Mouse (Mus musculus): ENCODE results near the gene Syt8. TPM values are rescaled to one million over a fixed set of nuclear protein-coding genes. Genes with fewer than 3 reads are reported as not detected.

The Syt8 gene
- polyA plus RNA-seq, 1 experiment from 2014 or later: not detected

DNA sequence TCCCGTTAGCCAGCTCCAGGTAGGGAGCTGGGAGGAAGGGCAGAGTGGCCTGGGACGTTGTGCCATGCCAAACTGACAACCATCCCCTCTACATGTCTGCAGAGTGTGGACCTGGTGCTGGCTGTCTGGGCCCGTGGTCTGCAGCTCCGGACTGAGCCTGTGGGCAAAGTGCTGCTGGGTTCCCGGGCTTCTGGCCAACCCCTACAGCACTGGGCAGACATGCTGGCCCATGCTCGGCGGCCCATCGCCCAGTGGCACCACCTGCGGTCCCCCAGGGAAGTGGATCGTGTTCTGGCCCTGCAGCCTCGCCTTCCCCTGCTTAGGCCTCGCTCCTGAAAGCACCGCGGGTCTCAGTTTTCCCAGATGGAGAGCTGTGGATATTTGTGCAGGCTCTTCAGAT, 5.3 kb downstream of the Syt8 start:
- Histone ChIP-seq H3K36me3 (ENCODE audit: control insufficient read depth, insufficient read depth, low read length) (no peaks in the 10 kb centered on the region), H3K27me3 (ENCODE audit: control insufficient read depth, insufficient read depth, low read length) (no peaks in the 10 kb centered on the region), H3K9ac (replicated peaks; ENCODE audit: low read depth, low read length) (no peak overlapping the region), H3K4me2 (ENCODE audit: low read depth, low read length) (no peak overlapping the region), H3K4me1 (ENCODE audit: control insufficient read depth, insufficient read depth, low read length) (no peaks in the 10 kb centered on the region), H3K9me3 (ENCODE audit: control insufficient read depth, low read length) (no peaks in the 10 kb centered on the region), H3K27ac (ENCODE audit: low read depth, low read length) (no peak overlapping the region), H3K4me3 (ENCODE audit: low read depth, low read length) (no peak overlapping the region)
- 89% methylated on average over 14 of the region's 14 CpGs for WGBS
- no peak for ATAC-seq (ENCODE audit: low read depth)

DNA sequence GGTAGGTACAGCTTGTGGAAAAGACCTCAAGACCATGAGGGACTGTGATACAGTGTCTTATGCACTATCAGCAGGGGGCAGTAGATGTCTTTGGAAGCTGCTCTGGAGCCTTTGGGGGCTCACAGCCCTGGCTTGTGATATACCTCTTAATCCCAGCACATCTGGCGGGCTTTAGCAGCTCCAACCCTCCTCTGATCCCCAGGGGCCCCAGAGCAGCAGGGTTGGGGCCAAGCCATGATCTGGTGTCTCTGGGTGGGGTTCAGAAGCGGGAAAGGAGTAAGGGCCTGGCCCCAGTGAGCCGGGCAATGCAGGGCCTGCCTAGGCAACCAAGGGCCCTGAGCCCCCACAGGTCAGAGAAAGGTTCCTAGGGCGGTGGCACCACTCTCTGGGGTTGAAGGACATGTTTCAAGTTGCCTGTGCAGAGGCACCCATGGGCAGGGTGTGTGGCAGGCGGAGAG, 6.0 kb downstream of the Syt8 start:
- no peaks in the 10 kb centered on the region for H3K27me3 ChIP-seq (ENCODE audit: control insufficient read depth, insufficient read depth, low read length)
- H3K4me3 ChIP-seq (ENCODE audit: low read depth, low read length): no peak overlapping the region
- no peak overlapping the region for H3K9ac ChIP-seq (replicated peaks; ENCODE audit: low read depth, low read length)
- no peaks in the 10 kb centered on the region for H3K36me3 ChIP-seq (ENCODE audit: control insufficient read depth, insufficient read depth, low read length)
- H3K27ac ChIP-seq (ENCODE audit: low read depth, low read length): no peak overlapping the region
- 67% methylated on average over 5 of the region's 5 CpGs for WGBS
- no peaks in the 10 kb centered on the region for H3K4me1 ChIP-seq (ENCODE audit: control insufficient read depth, insufficient read depth, low read length)
- H3K9me3 ChIP-seq (ENCODE audit: control insufficient read depth, low read length): no peaks in the 10 kb centered on the region
- peak; percentile 61; the same call in 1 of the 2 replicates for ATAC-seq (ENCODE audit: low read depth)
- no peak overlapping the region for H3K4me2 ChIP-seq (ENCODE audit: low read depth, low read length)

DNA sequence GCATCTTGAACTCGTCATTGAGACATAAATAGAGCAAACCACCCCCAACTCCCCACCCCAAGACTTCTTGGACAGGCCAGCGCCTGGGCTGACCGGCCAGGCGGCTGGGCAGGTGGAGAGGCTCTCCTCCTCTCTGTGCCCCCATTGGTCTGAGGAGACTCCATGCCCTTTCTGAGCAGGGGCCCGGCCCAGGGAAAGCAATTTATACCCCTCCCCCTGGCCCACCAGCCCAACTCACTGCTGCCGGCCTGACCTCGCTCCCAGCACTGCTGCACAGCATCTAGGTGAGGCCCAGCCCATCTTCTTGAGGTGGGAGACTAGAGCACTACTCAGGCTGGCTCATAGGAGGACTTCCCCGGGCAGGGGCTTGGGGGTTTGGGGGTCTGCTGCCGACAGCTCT, 6.9 kb downstream of the Syt8 start, which contains the start of gene Tnni2:
Gene Tnni2 (plus strand): TSS at position 224 of the 400 bp plus-strand sequence.
- Histone ChIP-seq H3K27ac (ENCODE audit: low read depth, low read length) (no peak within 1 kb of the TSS), H3K9ac (replicated peaks; ENCODE audit: low read depth, low read length) (no peak within 1 kb of the TSS), H3K27me3 (ENCODE audit: control insufficient read depth, insufficient read depth, low read length) (no peaks in the 10 kb centered on the region), H3K4me2 (ENCODE audit: low read depth, low read length) (no peak within 1 kb of the TSS), H3K4me3 (ENCODE audit: low read depth, low read length) (no peak within 1 kb of the TSS), H3K4me1 (ENCODE audit: control insufficient read depth, insufficient read depth, low read length) (no peaks in the 10 kb centered on the region), H3K9me3 (ENCODE audit: control insufficient read depth, low read length) (no peaks in the 10 kb centered on the region), H3K36me3 (ENCODE audit: control insufficient read depth, insufficient read depth, low read length) (no peaks in the 10 kb centered on the region)
- 82% methylated on average over 9 of the region's 9 CpGs for WGBS
- ATAC-seq (ENCODE audit: low read depth): no peak

DNA sequence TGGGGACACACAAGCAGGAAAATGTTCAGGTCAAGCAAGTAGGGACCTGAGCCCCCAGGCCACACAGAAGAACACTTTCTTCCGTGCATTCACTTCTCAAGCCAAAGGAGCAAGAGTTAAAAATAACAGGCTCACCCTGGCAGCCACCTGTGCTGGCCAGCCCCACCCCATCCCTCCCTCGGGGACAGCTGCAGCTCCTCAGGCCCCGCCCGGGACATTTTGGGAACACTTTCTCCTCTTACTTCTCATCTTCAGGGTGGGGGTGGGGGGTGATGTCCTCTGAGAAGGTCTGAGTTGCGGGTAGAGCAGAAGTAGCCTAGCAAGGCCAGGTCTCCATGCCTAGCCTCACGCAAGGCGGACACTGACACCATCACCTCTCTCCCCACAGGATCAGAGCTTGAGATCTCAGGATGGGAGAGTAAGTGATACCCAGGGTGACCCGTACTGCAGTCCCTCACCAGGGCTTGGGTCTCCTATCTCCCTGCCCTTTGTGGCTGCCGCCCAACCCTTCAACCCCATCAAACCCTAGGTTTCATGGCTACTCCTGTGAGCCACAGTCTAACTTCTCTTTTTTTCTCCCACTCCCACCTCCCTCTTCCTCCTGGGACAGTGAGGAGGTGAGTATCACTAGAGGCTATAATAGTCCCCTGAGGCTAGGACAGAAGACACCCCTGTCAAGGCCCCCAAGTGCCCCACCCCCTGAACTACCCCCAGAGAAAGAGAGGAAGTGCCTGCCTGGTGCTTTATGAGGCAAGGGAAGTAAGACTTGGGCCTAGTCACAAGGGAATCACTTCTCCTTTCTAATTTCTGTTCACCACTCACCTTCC, 7.6 kb downstream of the Syt8 start:
- ATAC-seq (ENCODE audit: low read depth): no peak
- WGBS: 83% methylated on average over 9 of the region's 9 CpGs

DNA sequence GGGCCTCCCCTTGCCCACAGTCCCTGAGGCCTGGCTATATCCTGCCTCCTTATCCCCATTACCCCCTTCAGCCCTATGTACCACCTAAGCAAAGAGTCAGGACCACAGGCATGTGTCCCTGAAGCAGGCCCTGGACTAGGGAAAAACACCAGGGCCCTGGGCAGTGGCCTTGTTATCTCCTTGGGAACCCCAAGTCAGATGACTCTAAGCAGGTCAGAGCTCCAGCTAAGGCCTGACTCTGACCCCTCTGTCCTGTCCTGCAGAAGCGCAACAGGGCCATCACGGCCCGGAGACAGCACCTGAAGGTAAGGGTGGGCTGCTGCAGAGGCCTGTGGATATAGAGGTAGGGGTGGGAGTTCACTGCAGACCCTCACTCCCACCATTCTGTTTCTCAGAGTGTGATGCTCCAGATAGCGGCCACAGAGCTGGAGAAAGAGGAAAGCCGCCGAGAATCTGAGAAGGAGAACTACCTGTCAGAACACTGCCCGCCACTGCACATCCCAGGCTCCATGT, 8.3 kb downstream of the Syt8 start:
- no peaks in the 10 kb centered on the region for H3K9me3 ChIP-seq (ENCODE audit: control insufficient read depth, low read length)
- no peak overlapping the region for H3K9ac ChIP-seq (replicated peaks; ENCODE audit: low read depth, low read length)
- no peaks in the 10 kb centered on the region for H3K36me3 ChIP-seq (ENCODE audit: control insufficient read depth, insufficient read depth, low read length)
- no peak for ATAC-seq (ENCODE audit: low read depth)
- H3K4me1 ChIP-seq (ENCODE audit: control insufficient read depth, insufficient read depth, low read length): no peaks in the 10 kb centered on the region
- no peak overlapping the region for H3K27ac ChIP-seq (ENCODE audit: low read depth, low read length)
- H3K27me3 ChIP-seq (ENCODE audit: control insufficient read depth, insufficient read depth, low read length): no peaks in the 10 kb centered on the region
- WGBS: 91% methylated on average over 7 of the region's 7 CpGs
- no peak overlapping the region for H3K4me3 ChIP-seq (ENCODE audit: low read depth, low read length)
- no peak overlapping the region for H3K4me2 ChIP-seq (ENCODE audit: low read depth, low read length)

More for the DNA sequence above, 7.6 kb downstream of the Syt8 start:
- Histone ChIP-seq H3K27ac (ENCODE audit: low read depth, low read length) (no peak overlapping the region), H3K9me3 (ENCODE audit: control insufficient read depth, low read length) (no peaks in the 10 kb centered on the region), H3K4me2 (ENCODE audit: low read depth, low read length) (no peak overlapping the region), H3K36me3 (ENCODE audit: control insufficient read depth, insufficient read depth, low read length) (no peaks in the 10 kb centered on the region), H3K4me3 (ENCODE audit: low read depth, low read length) (no peak overlapping the region), H3K4me1 (ENCODE audit: control insufficient read depth, insufficient read depth, low read length) (no peaks in the 10 kb centered on the region), H3K27me3 (ENCODE audit: control insufficient read depth, insufficient read depth, low read length) (no peaks in the 10 kb centered on the region), H3K9ac (replicated peaks; ENCODE audit: low read depth, low read length) (no peak overlapping the region)

DNA sequence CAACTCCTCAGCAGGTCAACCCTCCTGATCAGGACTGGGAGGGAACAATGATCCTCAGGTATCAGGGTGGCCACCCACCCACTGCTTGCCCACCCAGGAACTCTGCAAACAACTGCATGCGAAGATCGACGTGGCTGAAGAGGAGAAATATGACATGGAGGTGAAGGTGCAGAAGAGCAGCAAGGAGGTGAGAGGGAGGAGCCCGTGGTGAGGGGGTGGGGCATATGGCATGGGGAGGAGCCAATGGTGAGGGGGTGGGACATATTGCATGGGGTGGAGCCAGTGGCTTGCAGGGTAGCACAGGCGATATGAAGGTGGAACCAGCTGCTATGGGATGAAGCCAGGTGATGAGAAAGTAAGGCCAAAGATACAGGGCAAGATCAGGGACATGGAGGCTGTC, 8.8 kb downstream of the Syt8 start:
- Histone ChIP-seq H3K4me1 (ENCODE audit: control insufficient read depth, insufficient read depth, low read length) (no peaks in the 10 kb centered on the region), H3K36me3 (ENCODE audit: control insufficient read depth, insufficient read depth, low read length) (no peaks in the 10 kb centered on the region), H3K9ac (replicated peaks; ENCODE audit: low read depth, low read length) (no peak overlapping the region), H3K4me2 (ENCODE audit: low read depth, low read length) (no peak overlapping the region), H3K9me3 (ENCODE audit: control insufficient read depth, low read length) (no peaks in the 10 kb centered on the region), H3K27ac (ENCODE audit: low read depth, low read length) (no peak overlapping the region), H3K27me3 (ENCODE audit: control insufficient read depth, insufficient read depth, low read length) (no peaks in the 10 kb centered on the region), H3K4me3 (ENCODE audit: low read depth, low read length) (no peak overlapping the region)
- no peak for ATAC-seq (ENCODE audit: low read depth)
- WGBS: 88% methylated on average over 5 of the region's 5 CpGs

DNA sequence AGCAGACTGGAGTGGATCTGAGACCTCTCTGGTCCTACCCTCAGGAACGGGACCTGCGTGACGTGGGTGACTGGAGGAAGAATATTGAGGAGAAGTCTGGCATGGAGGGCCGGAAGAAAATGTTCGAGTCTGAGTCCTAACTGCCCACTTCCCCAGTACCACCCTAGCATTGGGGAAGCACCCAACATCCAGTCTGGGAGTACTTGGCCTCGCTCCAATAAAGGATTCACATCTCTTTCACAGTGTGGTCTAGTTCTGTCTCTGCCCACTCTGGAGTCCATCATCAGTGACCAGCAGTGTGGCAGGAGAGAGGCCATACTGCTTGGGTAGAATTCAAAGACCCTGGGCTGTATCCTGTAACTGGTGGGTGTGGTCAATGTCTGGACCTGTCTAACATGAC, 9.5 kb downstream of the Syt8 start:
- H3K4me3 ChIP-seq (ENCODE audit: low read depth, low read length): no peak overlapping the region
- no peaks in the 10 kb centered on the region for H3K36me3 ChIP-seq (ENCODE audit: control insufficient read depth, insufficient read depth, low read length)
- no peak overlapping the region for H3K4me2 ChIP-seq (ENCODE audit: low read depth, low read length)
- 97% methylated on average over 6 of the region's 6 CpGs for WGBS
- H3K4me1 ChIP-seq (ENCODE audit: control insufficient read depth, insufficient read depth, low read length): no peaks in the 10 kb centered on the region
- no peak for ATAC-seq (ENCODE audit: low read depth)
- H3K27ac ChIP-seq (ENCODE audit: low read depth, low read length): no peak overlapping the region
- H3K9me3 ChIP-seq (ENCODE audit: control insufficient read depth, low read length): no peaks in the 10 kb centered on the region
- no peaks in the 10 kb centered on the region for H3K27me3 ChIP-seq (ENCODE audit: control insufficient read depth, insufficient read depth, low read length)
- H3K9ac ChIP-seq (replicated peaks; ENCODE audit: low read depth, low read length): no peak overlapping the region

DNA sequence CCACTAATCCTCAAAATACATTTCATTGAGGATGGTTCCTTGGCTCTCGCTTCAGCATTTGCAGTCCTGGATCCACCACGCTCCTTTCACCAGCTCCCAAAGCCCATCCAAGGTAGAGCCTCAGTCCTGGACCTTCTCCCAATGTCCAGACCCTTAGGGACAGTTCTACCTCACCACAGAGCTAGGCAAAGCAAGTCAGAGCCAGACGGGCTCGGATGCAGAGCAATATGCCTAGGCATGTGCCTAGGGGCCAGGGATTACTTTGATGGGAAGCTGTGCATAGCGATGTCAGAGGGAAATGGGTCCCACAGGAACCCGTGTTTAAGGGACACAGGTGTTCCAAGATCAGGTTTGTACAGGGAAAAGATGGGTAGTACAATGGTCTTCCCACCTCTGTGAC, 10.7 kb downstream of the Syt8 start:
- no peak overlapping the region for H3K9ac ChIP-seq (replicated peaks; ENCODE audit: low read depth, low read length)
- no peak overlapping the region for H3K4me3 ChIP-seq (ENCODE audit: low read depth, low read length)
- no peak for ATAC-seq (ENCODE audit: low read depth)
- WGBS: 84% methylated on average over 6 of the region's 6 CpGs
- H3K27me3 ChIP-seq (ENCODE audit: control insufficient read depth, insufficient read depth, low read length): no peaks in the 10 kb centered on the region
- H3K4me1 ChIP-seq (ENCODE audit: control insufficient read depth, insufficient read depth, low read length): no peaks in the 10 kb centered on the region
- no peak overlapping the region for H3K4me2 ChIP-seq (ENCODE audit: low read depth, low read length)
- no peak overlapping the region for H3K27ac ChIP-seq (ENCODE audit: low read depth, low read length)
- no peaks in the 10 kb centered on the region for H3K36me3 ChIP-seq (ENCODE audit: control insufficient read depth, insufficient read depth, low read length)
- no peaks in the 10 kb centered on the region for H3K9me3 ChIP-seq (ENCODE audit: control insufficient read depth, low read length)

DNA sequence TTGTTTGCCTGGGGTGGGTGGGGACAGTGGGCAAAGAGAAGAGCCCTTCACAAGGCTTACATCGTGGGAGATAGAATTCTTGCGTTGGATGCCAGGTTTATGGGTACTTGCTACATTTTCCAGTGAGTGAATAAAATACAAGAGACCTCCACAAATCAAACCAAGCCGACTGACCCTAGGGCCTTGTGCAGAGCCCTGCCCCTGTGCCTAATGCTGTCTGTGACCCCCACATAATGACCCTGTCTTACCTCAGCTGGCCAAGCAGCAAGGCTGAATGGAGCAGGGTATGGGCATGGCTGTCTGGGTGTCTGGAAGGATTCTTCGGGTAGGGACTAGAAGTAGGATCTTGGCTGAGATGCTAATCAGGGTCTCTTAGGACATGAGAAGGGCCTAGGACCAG, 11.6 kb downstream of the Syt8 start:
- Histone ChIP-seq H3K9me3 (ENCODE audit: control insufficient read depth, low read length) (no peaks in the 10 kb centered on the region), H3K36me3 (ENCODE audit: control insufficient read depth, insufficient read depth, low read length) (no peaks in the 10 kb centered on the region), H3K4me1 (ENCODE audit: control insufficient read depth, insufficient read depth, low read length) (no peaks in the 10 kb centered on the region), H3K9ac (replicated peaks; ENCODE audit: low read depth, low read length) (no peak overlapping the region), H3K27ac (ENCODE audit: low read depth, low read length) (no peak overlapping the region), H3K4me2 (ENCODE audit: low read depth, low read length) (no peak overlapping the region), H3K27me3 (ENCODE audit: control insufficient read depth, insufficient read depth, low read length) (no peaks in the 10 kb centered on the region), H3K4me3 (ENCODE audit: low read depth, low read length) (no peak overlapping the region)
- WGBS: 84% methylated on average over 4 of the region's 4 CpGs
- no peak for ATAC-seq (ENCODE audit: low read depth)
